Mouse (Mus musculus) inflammation-experienced regulatory T-cells, adult 6 months (primary cell): ENCODE results near the gene Minpp1. TPM values are rescaled to one million over a fixed set of nuclear protein-coding genes. Genes with fewer than 3 reads are reported as not detected.

Source experiments
- ATAC-seq: one replicate; pipeline ENCODE4 v1.8.0; 2017
- polyA plus RNA-seq, 3 experiments: library from polyadenylated mRNA; unstranded; fragments of 100-300 nt; shearing (Covaris generic); gene quantifications; one replicate each; pipeline ENCODE4 v1.2.1; 2017

Gene Minpp1
- polyA plus RNA-seq, 3 experiments from 2014 or later = 8.0 to 12.0 (median 11.6) TPM

DNA sequence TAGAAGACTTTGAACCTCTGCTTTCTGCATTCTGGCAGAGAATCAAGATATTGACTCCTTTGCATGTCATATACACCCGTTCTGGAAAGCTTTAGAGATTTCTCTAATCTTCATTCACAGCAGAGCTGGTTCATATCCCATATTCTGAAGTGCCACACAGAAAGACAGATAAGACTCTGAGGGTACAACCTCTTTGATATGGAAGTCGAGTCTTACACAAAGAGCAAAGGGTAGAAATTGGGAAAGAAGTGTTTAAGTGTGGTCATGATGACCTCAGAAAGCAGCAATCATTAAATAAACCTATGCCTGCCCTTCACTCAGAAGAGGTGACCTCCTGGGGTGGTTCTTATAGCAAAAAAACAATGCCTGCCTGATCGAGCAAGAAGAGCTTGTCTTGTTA is 43.2 kb downstream of the Minpp1 start:
- no peak for ATAC-seq

DNA sequence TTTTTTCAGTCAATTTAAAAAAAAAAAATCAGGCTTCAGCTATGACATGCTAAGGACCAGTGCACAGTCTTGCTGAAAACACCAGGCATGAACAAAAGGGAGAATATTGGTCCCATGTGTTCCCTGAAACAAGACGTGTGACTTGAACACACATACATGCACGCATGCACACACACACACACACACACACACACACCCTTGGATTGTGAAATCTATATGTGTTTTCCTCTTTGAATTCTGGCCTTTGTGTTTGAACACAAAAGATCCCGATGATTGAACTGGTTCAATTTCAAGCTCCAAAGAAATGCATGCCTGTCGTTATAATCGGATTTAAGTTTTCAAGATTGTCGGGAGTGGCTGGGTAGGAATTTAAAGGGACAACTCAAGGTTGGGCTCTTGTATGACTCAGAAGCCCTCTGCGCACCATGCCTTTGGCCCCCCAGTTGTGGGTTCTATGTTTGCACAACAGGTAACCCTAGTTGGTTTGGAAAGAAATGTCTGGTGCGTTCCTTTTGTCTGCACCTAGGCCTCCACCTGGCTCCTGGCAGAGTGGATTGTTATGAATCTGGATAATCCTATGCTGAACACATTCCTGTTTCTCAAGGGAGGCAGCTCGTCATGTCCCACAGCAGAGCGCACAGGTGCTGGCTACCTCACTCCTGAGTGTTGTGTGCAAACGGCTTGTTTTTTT is 43.8 kb downstream of the Minpp1 start:
- ATAC-seq = no peak

DNA sequence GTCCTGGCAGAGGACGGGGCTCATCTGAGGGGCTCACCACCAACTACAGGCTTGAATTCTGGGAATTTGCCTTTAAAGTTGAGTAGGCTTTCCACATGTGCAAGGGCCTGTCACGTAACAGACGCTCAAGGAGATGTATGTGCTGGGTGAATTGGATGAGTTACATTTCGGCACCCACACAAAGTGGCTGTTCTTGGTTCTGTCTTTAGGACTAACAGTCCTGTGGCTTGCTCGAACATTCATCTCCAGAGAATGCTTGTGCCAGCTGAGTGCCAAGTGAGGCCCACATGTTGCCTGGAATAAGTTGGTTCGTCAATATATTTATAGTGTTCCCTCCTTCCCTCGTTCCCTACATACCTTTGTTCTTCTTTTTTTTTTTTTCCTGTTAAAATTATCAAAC is 44.7 kb downstream of the Minpp1 start:
- ATAC-seq = no peak

DNA sequence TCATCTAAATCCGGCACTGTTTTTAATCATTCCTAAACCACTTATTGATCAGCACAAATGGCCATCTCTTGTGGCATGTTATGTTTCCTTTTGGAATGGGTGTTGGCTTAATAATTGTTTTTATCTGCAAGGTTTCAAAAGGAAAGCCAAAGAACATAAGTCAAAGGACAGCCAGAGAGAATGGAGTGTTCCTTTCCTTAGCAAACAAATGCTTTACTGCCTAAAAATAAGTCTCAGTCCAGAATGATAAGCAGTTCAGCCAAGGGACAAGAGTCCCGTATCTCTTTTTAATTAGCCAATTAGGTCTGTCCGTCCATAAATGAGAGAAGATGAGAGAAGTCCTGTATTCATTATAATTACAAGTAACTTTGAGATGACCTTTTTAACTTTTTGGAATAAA is 46.8 kb downstream of the Minpp1 start:
- no peak for ATAC-seq

DNA sequence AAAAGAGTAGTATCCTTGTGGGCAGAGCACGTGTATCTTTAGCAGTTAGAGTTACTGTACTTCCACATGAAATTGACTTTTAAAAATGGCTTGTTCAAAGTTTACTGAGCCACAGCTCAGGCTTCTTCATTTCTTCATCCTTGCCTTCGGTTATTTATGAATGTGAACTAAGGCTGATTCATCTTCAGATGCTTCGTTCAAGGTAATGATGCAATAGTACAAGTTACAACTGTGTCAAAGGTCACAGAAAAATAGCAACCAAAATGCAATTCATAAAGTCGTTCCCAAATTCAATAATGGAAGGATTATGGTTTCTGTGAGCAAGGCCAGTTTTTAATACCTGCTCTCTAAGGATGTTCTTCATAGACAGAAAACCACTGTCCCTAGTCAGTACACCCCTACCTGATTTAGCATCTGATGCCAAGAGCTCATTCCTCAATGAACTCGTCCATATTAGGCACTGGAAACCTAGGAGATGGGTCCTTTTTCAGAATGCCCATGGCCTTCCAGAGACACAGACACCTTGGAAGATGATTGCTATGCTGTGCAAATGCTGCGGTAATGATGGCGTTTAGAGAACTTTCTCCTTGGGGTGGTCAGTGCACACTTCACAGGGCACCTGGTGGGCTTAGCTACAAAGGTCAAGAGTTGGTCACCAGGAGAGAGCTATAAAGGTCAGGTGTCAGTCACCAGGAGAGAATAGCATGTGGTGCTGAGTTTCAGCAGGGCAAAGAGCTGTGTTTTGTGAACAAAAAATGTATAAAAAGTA is 47.4 kb downstream of the Minpp1 start:
- no peak for ATAC-seq

DNA sequence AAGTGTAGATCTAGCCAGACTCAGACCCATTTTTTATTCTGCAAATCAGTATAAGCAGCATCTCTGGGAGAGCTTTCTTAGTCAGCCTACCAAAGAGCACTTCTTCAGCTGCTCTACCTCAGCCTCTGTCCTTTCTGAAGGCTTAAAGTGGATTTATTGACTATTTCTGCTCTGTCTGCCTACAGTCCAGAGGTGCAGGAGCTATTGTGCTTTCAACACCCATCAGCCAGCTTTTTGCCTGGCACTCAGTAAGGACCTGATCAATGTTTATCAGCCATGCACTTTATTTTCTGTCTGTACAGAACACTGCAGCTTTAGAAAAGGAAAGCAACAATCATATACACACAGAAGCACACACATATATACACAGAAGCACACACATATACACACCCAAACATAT is 49.3 kb downstream of the Minpp1 start:
- no peak for ATAC-seq

DNA sequence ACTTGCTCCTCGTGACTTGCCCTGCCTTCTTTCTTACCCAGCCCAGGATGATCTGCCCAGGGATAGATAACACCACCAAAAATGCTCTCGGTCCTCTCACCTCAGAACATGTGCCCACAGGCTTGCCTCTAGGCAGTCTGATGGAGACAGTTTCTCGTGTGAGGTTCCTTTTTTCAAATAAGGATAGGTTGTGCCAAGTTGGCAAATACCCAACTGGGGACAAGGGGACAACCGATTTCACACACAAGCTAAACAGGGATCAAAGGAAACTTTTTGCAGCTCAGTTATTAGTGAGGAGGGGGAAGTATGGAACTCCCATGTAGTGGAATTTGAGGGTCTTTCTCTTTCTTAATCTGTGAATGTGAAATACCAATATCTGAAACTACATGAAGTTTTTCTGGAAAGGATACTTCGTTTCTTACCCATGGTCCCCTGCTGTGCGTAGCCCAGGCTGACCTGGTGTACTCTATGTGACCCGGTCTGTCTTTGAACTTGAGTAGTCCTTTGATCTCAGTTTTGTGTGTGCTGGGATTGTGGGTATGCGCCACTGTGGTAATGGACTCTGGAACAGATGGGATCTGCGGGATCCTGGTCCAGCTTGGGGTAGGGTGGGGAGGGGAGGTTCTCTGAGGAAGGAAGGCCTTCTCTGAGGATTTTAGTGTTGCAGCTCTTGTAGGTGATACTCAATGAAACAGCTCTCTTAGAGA is 57.4 kb downstream of the Minpp1 start:
- no peak for ATAC-seq

DNA sequence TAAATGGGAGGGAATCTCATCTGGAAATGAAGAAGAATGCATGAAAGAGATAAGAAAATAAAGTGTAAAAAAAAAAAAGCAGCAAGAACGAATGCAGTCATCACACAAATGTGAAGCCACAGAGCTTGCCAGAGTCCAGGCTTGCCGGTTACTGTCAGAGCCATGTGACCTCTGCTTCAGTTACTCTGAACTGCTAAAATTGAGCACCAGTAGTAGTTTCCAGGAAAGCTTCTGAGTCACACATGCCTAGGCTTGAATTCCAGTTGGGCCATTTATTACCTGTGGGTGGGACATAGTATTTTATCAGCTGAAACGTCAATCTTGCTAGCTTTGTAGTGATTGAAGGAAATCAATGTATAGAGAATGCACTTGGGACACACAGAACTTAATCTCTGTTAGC is 61.8 kb downstream of the Minpp1 start:
- ATAC-seq = no peak

DNA sequence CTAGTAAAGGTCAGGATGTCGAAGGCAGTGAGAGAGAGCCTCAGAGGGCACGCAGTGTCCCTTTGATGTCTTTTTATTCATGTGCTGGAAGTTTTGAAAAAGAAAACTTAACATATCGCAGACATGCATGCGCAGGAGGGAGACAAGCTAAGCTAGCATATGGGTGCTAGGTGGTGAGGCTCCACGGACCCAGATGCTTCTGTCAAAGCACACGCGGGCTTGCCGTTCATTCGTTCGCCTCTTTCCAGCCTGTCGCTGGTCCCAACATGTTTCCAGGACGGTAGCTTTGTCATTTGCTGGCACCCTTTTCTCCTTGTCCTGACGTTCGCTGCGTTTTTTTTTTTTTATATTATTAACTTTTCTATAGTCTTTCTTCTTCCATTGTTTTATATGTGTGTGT is 62.6 kb downstream of the Minpp1 start:
- no peak for ATAC-seq

DNA sequence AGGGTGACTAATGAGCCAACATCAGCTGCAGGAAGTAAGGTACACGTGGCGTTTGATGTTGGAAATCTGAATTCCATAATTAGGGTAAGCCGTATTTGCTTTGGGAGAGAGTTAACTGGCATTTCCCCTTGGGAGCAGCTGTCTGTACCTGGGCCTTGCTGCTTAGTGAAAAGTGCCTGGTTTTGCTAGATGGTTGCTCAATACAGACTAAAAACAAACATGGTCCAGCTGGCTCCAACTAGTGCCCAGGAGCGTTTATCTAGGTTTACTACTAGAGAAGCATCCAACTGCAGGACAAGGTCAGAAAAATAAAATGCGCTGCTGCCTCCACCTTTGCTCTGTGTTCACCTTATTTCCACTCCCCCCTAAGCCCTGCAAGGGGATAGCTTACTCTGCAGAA is 64.9 kb downstream of the Minpp1 start:
- ATAC-seq = no peak

DNA sequence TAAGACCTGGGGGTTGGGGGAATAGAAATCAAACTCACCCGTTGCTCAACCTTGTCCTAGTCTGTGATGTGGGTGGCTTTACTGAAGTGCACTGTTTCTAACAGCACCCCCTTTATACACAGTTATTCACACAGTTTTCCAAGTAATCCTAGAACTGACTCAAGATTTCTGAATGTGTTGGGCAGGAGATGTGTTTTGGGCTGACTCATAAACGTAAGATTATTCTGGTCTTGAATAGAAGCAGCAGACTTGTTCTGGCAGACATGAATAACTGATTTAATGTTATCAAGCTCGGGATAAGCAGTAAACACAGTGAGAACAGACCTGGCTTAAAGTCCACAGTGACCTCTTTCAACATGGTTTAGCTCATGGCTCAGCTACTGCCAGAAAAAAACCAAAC is 65.9 kb downstream of the Minpp1 start:
- ATAC-seq = no peak

DNA sequence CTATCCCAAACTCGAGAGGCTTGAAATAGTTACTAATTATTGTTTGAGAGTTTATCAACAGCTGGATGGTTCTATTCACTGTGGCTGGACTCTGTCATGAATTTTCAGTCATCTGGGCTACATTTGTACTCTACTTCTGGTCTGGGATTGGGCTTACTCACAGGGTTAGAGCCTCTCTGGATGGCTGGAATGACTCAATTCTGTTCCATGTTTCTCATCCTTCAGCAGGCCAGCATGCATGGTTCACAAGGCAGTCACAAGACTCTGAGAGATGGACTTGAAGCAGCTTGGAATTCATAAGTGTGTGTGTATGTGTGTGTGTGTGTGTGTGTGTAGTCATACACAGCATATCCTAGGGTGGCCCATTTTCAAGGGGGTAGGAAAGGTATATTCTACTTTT is 66.5 kb downstream of the Minpp1 start:
- ATAC-seq = no peak

DNA sequence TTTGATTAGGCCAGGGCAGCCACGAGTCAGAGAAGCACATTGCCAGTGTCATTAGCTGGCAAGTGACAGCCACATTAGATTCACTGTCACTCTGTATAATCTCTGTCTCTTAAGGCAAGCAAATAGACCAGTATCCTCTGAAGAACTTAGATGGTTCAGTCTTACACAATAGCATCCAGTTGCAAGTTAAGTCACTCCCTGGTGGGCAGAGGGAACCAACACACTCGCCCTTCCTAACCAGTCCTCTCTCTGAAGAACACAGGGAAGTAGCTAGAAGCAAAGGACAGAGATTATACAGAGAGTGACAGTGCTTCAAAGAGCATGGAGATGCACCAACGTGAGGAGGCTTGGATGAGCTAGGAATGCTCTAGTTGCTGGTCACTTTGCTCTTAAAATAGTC is 67.7 kb downstream of the Minpp1 start:
- ATAC-seq = no peak

DNA sequence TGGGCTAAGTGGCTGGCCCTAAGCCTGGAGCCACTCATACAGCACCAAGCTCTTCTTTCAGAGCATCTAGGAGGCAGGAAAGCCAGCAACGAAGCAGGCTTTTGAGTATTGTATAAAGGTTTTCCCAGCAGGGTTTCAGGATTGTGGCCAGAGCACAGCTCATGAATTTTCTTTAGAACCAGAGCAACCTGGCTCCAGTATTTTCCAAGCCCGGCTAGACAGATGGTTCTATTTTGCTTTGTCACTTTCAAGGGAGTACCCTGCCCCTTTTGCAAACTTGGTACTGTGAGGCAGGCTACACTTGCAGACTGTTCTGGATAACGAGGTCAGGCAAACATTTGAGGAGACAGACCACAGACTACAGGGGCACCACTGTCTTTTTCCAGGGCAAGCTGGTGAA is 69.7 kb downstream of the Minpp1 start:
- ATAC-seq = no peak

Other genes starting within 250 kb of the Minpp1 start
- 10 to 100 TPM; 47.8 to 56.5 (median 51.5) TPM for gene Sgms1, start 96.1 kb upstream of the Minpp1 start, polyA plus RNA-seq
- 100 to 1,000 TPM; 239 to 553 (median 263) TPM for gene Rpl9-ps6, start 19.2 kb upstream of the Minpp1 start, polyA plus RNA-seq
- gene Papss2, start 110.0 kb downstream of the Minpp1 start, polyA plus RNA-seq = under 1 TPM; 0.30 to 0.39 (median 0.39) TPM